Mouse (Mus musculus): ENCODE data around the gene Ipo11.
"Not testable (repeated sequence)": the region's sequence is repeated elsewhere in the genome, so short reads cannot be mapped to it uniquely, and the experiment has no call there.

The Ipo11 gene

GRCm38 (mm10) chr13:106936256-106937137 is at the start of gene Ipo11:
Gene Ipo11, minus strand, starts transcription at chr13:106936958.
- DNase-seq (ENCODE audit: low spot score) = peak; percentile 88

- DNase-seq (ENCODE audit: low spot score) = no peak
Measured at GRCm38 (mm10) chr13:106961496-106961895, 24.7 kb upstream of the Ipo11 start.

GRCm38 (mm10) chr13:106960557-106960956 is 23.8 kb upstream of the Ipo11 start:
- no peak for DNase-seq (ENCODE audit: low spot score)

- no peak for DNase-seq (ENCODE audit: low spot score)
Measured at GRCm38 (mm10) chr13:106958286-106958685, 21.5 kb upstream of the Ipo11 start.

DNA sequence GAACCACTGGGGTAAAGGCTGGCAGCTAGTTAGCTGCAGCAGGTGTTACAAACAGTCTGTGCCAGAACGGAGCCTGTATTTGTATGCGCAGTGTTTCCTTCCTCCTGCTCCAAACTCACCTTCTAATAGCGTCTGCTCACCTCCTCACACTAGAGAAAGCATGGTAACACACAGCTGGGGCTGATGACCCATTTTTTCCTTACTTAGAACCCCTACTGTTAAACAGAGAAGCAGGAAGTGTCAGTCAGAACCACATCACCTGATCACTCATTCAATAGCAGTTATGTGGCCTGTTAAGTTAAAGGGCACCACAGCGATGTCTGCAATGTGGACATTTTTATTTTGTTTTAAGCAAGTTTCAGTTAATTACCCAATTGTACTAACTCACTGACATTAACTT is 20.8 kb upstream of the Ipo11 start:
- DNase-seq (ENCODE audit: low spot score) = no peak

DNA sequence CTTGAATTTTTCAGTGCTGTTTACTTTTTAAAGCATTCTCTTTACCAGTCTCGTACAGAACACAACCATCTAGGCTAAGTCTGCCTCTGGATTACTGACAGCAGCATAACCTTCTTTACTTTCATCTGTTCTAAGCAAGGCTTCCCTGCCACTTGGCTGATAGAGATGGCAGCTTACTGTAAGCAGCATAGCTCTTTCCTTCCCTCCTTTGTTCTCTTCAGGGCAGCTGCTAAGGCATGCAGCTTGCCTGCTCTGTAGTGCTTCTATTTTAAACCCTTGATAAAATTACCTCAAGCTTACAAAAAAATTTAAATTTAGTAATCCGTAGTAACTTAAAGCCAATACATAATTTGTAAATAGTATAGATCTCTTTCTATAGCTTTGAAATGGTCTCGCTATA is 18.1 kb upstream of the Ipo11 start:
- no peak for DNase-seq (ENCODE audit: low spot score)

DNA sequence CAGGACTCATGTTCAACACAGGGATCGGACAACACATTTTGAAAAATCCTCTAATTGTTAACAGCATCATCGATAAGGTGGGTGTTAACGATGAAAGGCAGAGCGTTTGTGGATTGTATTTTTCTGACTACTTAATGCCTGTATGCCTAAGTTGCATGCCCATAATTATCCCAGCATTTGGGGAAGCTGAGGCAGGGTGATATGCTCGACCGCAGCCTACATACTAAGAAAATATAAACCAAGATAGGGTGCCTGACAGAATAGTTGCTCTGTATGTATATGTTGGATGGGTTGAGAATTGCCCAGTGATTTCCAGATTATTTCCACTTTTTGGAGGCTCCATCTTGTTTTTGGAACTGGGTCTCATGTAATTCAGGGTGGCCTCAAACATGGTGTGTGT is 10.8 kb upstream of the Ipo11 start:
- DNase-seq (ENCODE audit: low spot score) = no peak

GRCm38 (mm10) chr13:106946594-106947540 is 10.1 kb upstream of the Ipo11 start, which contains the start of gene Dimt1:
Gene Dimt1, plus strand, starts transcription at chr13:106947127.
- DNase-seq (ENCODE audit: low spot score) = peak; percentile 96

GRCm38 (mm10) chr13:106945518-106945917 is 8.8 kb upstream of the Ipo11 start:
- no peak for DNase-seq (ENCODE audit: low spot score)

GRCm38 (mm10) chr13:106942721-106943120 is 6.0 kb upstream of the Ipo11 start:
- DNase-seq (ENCODE audit: low spot score) = no peak

DNA sequence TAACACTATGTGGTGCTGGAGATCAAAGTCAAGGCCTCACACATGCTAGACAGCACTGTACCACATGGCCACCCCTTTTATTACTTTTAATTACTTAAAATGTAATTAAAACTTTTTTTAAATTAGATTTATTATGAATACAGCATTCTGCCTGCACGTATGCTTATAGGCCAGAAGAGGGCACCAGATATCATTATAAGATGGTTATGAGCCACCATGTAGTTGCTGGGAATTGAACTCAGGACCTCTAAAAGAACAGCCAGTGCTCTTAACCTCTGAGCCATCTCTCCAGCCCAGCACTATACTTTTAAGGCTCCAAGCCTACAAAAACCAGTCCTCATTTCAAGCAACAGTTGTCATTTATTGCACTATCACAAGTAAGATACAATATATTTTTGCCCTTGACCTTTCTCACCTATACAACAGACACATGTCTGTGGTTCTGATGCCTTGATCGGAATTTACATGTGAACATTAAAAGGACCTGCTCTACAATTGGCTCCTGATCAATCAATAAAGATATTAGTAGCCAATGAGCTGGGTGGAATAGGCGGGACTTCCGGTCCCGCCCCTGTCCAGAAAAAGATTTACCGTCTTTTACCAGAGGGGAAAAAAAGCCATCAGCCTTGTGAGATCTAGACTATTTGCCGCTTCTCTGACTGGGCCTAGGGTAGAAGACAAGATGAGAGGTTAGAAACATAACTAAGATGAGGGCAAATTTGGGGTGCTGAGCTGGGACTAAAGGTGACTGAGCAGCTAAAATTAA is 4.6 kb upstream of the Ipo11 start:
- DNase-seq (ENCODE audit: low spot score) = no peak

DNA sequence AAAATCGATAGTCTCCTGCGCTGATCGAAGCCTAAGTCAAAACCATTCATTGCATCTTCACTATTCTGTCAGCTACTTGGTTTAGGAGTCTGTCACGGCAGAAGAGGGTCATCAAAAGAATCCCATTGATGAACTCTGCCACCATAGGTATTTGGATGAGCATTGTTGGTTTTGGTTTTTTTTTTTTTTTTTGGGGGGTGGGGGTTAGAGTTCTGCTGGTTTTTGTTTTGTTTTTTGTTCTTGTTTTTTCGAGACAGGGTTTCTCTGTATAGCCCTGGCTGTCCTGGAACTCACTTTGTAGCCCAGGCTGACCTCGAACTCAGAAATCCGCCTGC is 347 bp upstream of the Ipo11 start:
- DNase-seq (ENCODE audit: low spot score) = no peak

- no peak for DNase-seq (ENCODE audit: low spot score)
Measured at GRCm38 (mm10) chr13:106935871-106936255, 895 bp downstream of the Ipo11 start.

GRCm38 (mm10) chr13:106929201-106929600 is 7.6 kb downstream of the Ipo11 start:
- no peak for DNase-seq (ENCODE audit: low spot score)

DNA sequence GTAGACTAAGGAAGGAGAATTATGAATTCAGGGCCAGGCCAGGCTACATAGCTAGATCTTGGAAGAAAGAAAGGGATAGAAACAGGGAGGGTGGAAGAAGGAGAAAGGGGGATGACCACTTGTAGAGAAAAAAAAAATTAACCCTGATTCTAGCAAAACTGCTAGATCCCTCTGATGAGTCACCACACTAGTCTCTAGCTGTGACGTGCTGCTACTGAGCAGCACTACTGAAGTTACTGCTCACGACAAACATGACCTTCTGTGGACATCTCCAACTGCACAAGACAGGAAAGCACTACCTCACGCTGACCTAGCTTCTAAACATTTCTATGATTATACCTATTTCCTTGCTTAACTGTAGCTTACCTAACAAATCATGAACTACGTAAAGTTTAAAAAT is 8.5 kb downstream of the Ipo11 start:
- DNase-seq (ENCODE audit: low spot score) = no peak

DNA sequence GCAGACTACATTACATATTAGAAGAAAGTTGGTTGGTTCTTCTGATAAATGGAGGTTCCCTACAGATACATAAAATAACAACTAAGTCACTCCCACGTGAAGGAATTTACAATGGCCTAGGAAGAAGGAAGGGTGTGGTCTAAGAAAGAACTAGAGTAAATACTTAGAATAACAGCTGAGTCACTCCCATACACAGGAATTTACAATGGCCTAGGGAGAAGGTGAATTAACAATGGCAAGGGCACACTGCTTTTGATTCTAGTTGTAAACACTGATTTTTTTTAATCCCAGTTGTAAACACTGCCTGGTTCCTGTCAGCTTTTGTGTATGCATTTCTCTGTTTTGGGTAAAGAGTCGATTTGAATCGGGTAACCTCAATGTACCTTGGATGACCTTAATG is 10.8 kb downstream of the Ipo11 start:
- DNase-seq (ENCODE audit: low spot score) = not testable (repeated sequence)

DNA sequence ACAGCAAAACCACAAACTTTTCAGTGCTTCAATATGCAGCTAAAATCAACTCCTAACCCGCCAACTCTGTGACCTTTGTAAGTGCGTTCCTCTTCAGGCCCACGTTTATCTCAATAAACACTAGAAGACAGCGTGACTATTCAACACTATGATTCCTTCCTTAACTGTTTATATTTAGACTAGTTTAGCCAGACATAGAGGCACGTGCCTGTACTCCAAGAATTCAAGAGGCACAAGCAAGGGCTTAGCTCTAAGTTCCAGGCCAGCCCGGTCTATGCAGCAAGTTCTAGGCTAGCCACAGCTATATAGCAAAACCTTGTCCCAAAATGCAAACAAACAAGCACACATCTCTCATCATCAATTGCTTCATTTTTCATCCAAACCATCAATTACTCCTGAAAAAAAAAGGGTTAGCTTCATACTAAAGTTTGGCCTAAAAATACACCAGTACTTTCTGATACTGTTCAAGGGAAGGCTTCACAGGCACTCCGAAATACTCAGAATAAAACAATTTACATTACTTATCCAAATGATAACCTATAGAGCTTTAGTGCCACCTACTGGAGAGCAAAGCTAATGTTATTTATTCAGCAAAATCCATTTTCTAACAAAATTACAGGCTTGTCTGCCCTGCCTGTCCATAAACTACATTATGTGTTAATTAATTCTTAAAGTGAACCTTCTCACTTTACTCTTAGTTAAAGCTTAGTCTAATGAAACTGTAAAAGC is 18.3 kb downstream of the Ipo11 start:
- no peak for DNase-seq (ENCODE audit: low spot score)

DNA sequence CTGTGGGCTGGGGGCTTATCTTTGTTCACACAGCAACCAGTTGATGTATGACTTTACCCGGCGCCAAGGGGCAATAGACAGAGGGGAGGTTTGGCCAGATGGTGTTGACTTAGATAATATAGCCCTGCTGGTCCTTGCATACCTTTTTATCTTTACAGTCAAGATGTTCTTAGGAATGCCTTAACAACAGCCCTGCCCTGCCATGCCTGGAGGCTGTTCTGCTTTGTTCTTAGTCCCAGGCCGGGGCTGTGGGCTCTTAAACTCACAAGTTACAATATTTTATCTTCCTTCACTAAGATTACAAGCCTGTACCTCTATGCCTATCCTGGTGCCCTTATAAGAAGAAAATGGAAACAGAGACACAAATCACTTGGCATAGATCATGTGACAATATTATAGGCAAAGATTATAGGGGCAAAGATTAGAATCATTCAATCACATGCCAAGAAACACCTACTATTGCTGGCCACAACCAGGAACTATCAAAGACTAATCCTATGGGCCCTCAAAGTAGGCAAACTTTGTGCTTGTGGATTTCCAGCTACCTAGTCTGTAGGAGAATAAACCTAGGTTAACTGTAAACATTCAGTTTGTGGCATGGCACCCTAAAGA is 23.5 kb downstream of the Ipo11 start:
- no peak for DNase-seq (ENCODE audit: low spot score)

- DNase-seq (ENCODE audit: low spot score) = no peak
Measured at GRCm38 (mm10) chr13:106910096-106910495, 26.7 kb downstream of the Ipo11 start.

DNA sequence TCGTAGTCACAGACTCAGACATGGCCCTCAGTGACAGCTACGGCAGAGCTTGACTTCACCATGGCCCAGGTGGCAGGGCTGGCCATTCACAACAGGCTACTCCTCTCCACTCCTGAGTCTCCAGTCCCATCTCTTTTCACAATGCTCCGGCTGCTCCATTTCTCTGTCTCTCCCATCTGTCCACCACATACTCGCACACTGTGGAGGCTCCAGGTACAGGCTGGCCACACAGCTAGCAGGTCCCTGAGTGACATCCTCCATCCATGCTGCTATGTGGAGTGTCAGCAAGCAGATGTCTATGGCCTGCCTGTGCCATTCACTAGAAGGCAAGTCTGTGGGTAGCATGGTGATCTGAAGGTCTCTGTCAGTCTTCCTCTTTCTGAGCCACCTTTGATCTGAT is 29.5 kb downstream of the Ipo11 start:
- no peak for DNase-seq (ENCODE audit: low spot score)

- DNase-seq (ENCODE audit: low spot score) = not testable (repeated sequence)
Measured at GRCm38 (mm10) chr13:106905154-106905553, 31.6 kb downstream of the Ipo11 start.
